Mouse (Mus musculus) erythroblast, embryonic 14.5 days (primary cell): ENCODE measurements around the gene Vps53. TPM values are rescaled to one million over a fixed set of nuclear protein-coding genes. Genes with fewer than 3 reads are reported as not detected.
A peak's percentile ranks its signal among the peaks of the same experiment; 100 is the strongest.

Experiments used
- H3K27me3 ChIP-seq: 2 replicates; pipeline ENCODE4 v1.6.1; 2012; ENCODE audit warnings: inconsistent platforms; ENCODE audit not compliant: control insufficient read depth
- H3K36me3 ChIP-seq: 2 replicates; pipeline ENCODE4 v1.6.1; 2012; ENCODE audit warnings: mild to moderate bottlenecking, inconsistent platforms; ENCODE audit not compliant: control insufficient read depth
- H3K4me1 ChIP-seq: 2 replicates; pipeline ENCODE4 v1.6.1; 2012; ENCODE audit warnings: inconsistent platforms; ENCODE audit not compliant: control insufficient read depth
- H3K4me3 ChIP-seq: replicated peaks from 2 replicates; pipeline ENCODE3; 2012; ENCODE audit warnings: moderate library complexity, mild to moderate bottlenecking, inconsistent platforms
- H3K9me3 ChIP-seq: 2 replicates; pipeline ENCODE4 v1.6.1; 2012; ENCODE audit warnings: low read length, inconsistent platforms, mixed read lengths; ENCODE audit not compliant: control insufficient read depth
- GATA1 ChIP-seq: IDR thresholded peaks from 2 replicates; pipeline ENCODE4 v1.6.1; 2012; ENCODE audit warnings: low read length, inconsistent platforms, mixed read lengths
- TAL1 ChIP-seq: IDR thresholded peaks from 3 replicates; pipeline ENCODE4 v1.6.1; 2012; ENCODE audit warnings: low read length, inconsistent platforms, mixed read lengths
- polyA plus RNA-seq: library from polyadenylated mRNA; stranded (reverse); fragments of >175 nt; gene quantifications from 2 replicates; pipeline ENCODE4 v1.2.3, GENCODE M21; 2012

Vps53 gene
- polyA plus RNA-seq, 1 experiment = 1.8 TPM

GRCm38 (mm10) chr11:76039271-76040053 is 140.0 kb downstream of the Vps53 start:
- H3K27me3 ChIP-seq = no peaks in the 10 kb centered on the region
- H3K4me1 ChIP-seq = no peaks in the 10 kb centered on the region
- no peak overlapping the region for H3K4me3 ChIP-seq
- TF ChIP-seq GATA1 (no peak), TAL1 (no peak)
- no peaks in the 10 kb centered on the region for H3K9me3 ChIP-seq
- H3K36me3 ChIP-seq = no peaks in the 10 kb centered on the region

- no peaks in the 10 kb centered on the region for H3K4me1 ChIP-seq
- no peaks in the 10 kb centered on the region for H3K9me3 ChIP-seq
- TF ChIP-seq TAL1 = no peak
- TF ChIP-seq GATA1 = no peak
- no peak overlapping the region for H3K4me3 ChIP-seq
- H3K27me3 ChIP-seq = no peaks in the 10 kb centered on the region
- H3K36me3 ChIP-seq = no peaks in the 10 kb centered on the region
Observed at GRCm38 (mm10) chr11:76037581-76038294, 141.7 kb downstream of the Vps53 start.

- Histone ChIP-seq H3K9me3 (no peaks in the 10 kb centered on the region), H3K27me3 (peaks cover 1% of the 10 kb centered on the region), H3K4me3 (no peak overlapping the region), H3K36me3 (no peaks in the 10 kb centered on the region), H3K4me1 (no peaks in the 10 kb centered on the region)
- no peak for TF ChIP-seq GATA1
- TF ChIP-seq TAL1 = no peak
Observed at GRCm38 (mm10) chr11:76035182-76035581, 144.3 kb downstream of the Vps53 start.

DNA sequence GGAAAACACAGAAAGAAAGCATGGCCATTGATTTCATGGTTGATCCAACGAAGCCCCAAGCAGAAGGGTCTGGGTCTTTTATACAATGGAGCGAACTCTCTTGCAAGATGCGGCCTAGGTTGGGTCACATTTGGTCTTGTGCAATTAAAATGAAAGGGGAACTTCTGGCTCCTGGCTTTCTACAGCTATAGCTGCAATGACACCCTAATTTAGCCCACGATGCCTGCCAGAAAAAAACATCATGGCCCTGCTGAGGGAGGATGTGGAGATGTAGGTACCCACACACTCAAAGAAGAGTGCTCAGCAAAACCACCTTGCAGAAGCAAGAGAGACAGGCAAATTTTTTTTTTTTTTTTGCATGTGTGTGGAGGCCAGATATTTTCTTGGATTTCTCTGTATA is 145.6 kb downstream of the Vps53 start:
- no peak overlapping the region for H3K4me3 ChIP-seq
- H3K27me3 ChIP-seq = peaks cover 12% of the 10 kb centered on the region
- no peak for TF ChIP-seq GATA1
- no peak for TF ChIP-seq TAL1
- H3K36me3 ChIP-seq = no peaks in the 10 kb centered on the region
- no peaks in the 10 kb centered on the region for H3K4me1 ChIP-seq
- no peaks in the 10 kb centered on the region for H3K9me3 ChIP-seq

GRCm38 (mm10) chr11:76033359-76033758 is 146.1 kb downstream of the Vps53 start:
- H3K27me3 ChIP-seq = peaks cover 13% of the 10 kb centered on the region

GRCm38 (mm10) chr11:76028072-76028465 is 151.4 kb downstream of the Vps53 start:
- Histone ChIP-seq H3K9me3 (no peaks in the 10 kb centered on the region), H3K27me3 (peaks cover 49% of the 10 kb centered on the region), H3K36me3 (no peaks in the 10 kb centered on the region), H3K4me3 (peak overlapping the region; percentile 61), H3K4me1 (peaks cover 13% of the 10 kb centered on the region)
- no peak for TF ChIP-seq GATA1

More at GRCm38 (mm10) chr11:76033359-76033758, 146.1 kb downstream of the Vps53 start:
- Histone ChIP-seq H3K36me3 (no peaks in the 10 kb centered on the region), H3K4me1 (no peaks in the 10 kb centered on the region), H3K4me3 (no peak overlapping the region), H3K9me3 (no peaks in the 10 kb centered on the region)
- no peak for TF ChIP-seq TAL1

- peak within 1 kb of the TSS; percentile 61 for H3K4me3 ChIP-seq
- peaks cover 13% of the 10 kb centered on the region for H3K4me1 ChIP-seq
- no peak for TF ChIP-seq TAL1
- TF ChIP-seq GATA1 = no peak
- peaks cover 49% of the 10 kb centered on the region for H3K27me3 ChIP-seq
- no peaks in the 10 kb centered on the region for H3K36me3 ChIP-seq
- H3K9me3 ChIP-seq = no peaks in the 10 kb centered on the region
Observed at GRCm38 (mm10) chr11:76027139-76028071, 152.0 kb downstream of the Vps53 start, which contains the start of gene Rflnb. TSS of gene Rflnb (minus strand) at chr11:76027782.

GRCm38 (mm10) chr11:76026527-76027138 is 152.8 kb downstream of the Vps53 start:
- no peaks in the 10 kb centered on the region for H3K36me3 ChIP-seq
- H3K27me3 ChIP-seq = peaks cover 49% of the 10 kb centered on the region
- no peaks in the 10 kb centered on the region for H3K9me3 ChIP-seq
- H3K4me3 ChIP-seq = peak overlapping the region; percentile 61
- H3K4me1 ChIP-seq = peaks cover 13% of the 10 kb centered on the region
- no peak for TF ChIP-seq GATA1
- TF ChIP-seq TAL1 = no peak
